25 mouse cellular contexts compared by ENCODE assay signal in the genomic region with DNA sequence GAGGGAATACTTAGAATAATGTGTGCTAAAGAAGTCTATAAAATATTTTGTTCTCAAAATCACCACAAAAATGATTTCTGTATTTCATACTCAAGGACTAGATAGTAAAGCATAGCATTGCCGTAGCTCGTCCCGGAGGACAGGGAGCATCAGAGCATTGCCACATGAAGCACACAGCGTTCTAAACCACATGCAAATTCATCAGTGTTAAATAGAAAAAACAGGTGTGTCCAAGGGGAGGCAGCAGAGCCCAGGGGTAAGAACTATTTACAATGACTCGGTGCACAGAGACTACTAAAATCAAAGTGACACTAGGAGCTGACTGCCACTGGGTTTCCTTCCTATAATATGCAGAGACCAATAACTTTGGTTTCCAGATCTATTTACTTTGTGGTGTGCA.
"Had no signal": no experiment of that assay in that cellular context is flagged by ENCODE, and none has a peak within 500 bp of the region (broad histone marks: within the 10 kb centered on the region; RNA-seq: fewer than 3 reads in every experiment).

No protein-coding gene starts in this region.

- H3K4me1 ChIP-seq: kidney, embryonic 15.5 days; limb, embryonic 12.5 days; limb, embryonic 15.5 days; stomach, embryonic 15.5 days had no signal

- H3K9me3 ChIP-seq: kidney, embryonic 15.5 days; limb, embryonic 12.5 days; limb, embryonic 15.5 days; megakaryocyte, embryonic 14.5 days; stomach, embryonic 15.5 days had no signal

- DNase-seq: kidney, adult 11 months; kidney, adult 8-10 months; kidney, postnatal 10 days; kidney, postnatal 36 days; layer of hippocampus, postnatal 36 days; left cerebral cortex, postnatal 4 days; liver, postnatal 0 days; lung, embryonic 14.5 days; midbrain, embryonic 14.5 days; right cerebral cortex, adult 18-20 months; right cerebral cortex, postnatal 14 days; right cerebral cortex, postnatal 4 days; thymus, adult 18-20 months; thymus, postnatal 36 days had no signal

- H3K9ac ChIP-seq: kidney, embryonic 15.5 days; limb, embryonic 12.5 days; limb, embryonic 15.5 days; liver, embryonic 14.5 days; liver, postnatal 0 days; lung, embryonic 14.5 days; stomach, embryonic 15.5 days had no signal

- ATAC-seq: inflammation-experienced regulatory T-cells, adult 6 months; liver, postnatal 0 days; lung, postnatal 0 days had no signal

- H3K4me3 ChIP-seq: kidney, embryonic 15.5 days; left cerebral cortex, adult 2 months; limb, embryonic 12.5 days; limb, embryonic 15.5 days; megakaryocyte, embryonic 14.5 days; stomach, embryonic 15.5 days had no signal

- H3K4me2 ChIP-seq: kidney, embryonic 15.5 days; limb, embryonic 12.5 days; limb, embryonic 15.5 days; liver, embryonic 11.5 days; lung, embryonic 14.5 days; midbrain, embryonic 11.5 days; stomach, embryonic 15.5 days had no signal

- H3K27ac ChIP-seq: kidney, embryonic 15.5 days; left cerebral cortex, adult 2 months; limb, embryonic 12.5 days; limb, embryonic 15.5 days; liver, embryonic 14.5 days; stomach, embryonic 15.5 days had no signal

- H3K36me3 ChIP-seq: limb, embryonic 12.5 days; stomach, embryonic 15.5 days had no signal

- H3K27me3 ChIP-seq: kidney, embryonic 15.5 days; limb, embryonic 12.5 days; limb, embryonic 15.5 days; megakaryocyte, embryonic 14.5 days; stomach, embryonic 15.5 days had no signal
